Mouse (Mus musculus) adrenal gland, postnatal 36 days (tissue): Measurements from ENCODE around the gene Lipt1. TPM values are rescaled to one million over a fixed set of nuclear protein-coding genes. Genes with fewer than 3 reads are reported as not detected.
A peak's percentile ranks its signal among the peaks of the same experiment; 100 is the strongest.

Experiments
- DNase-seq, 2 experiments: peaks; one replicate each; pipeline ENCODE4 v3.0.0; 2021; ENCODE audit warnings: mixed read lengths in 1 of 2
- total RNA-seq, 2 experiments: library from RNA; stranded (reverse); gene quantifications; 2 replicates each; pipeline ENCODE4 v1.2.3; 2021

The Lipt1 gene
- total RNA-seq, 2 experiments from 2014 or later, result 10.4 to 13.8 TPM

GRCm38 (mm10) chr1:37899816-37900215 lies 28.3 kb downstream of the Lipt1 start:
- DNase-seq, result no peak

- DNase-seq, result no peak
Observed at GRCm38 (mm10) chr1:37900288-37900687, 28.8 kb downstream of the Lipt1 start.

GRCm38 (mm10) chr1:37903178-37903577 lies 31.6 kb downstream of the Lipt1 start:
- peak; percentile 20 to 52 for DNase-seq

GRCm38 (mm10) chr1:37912751-37913150 lies 41.2 kb downstream of the Lipt1 start:
- no peak for DNase-seq

DNA sequence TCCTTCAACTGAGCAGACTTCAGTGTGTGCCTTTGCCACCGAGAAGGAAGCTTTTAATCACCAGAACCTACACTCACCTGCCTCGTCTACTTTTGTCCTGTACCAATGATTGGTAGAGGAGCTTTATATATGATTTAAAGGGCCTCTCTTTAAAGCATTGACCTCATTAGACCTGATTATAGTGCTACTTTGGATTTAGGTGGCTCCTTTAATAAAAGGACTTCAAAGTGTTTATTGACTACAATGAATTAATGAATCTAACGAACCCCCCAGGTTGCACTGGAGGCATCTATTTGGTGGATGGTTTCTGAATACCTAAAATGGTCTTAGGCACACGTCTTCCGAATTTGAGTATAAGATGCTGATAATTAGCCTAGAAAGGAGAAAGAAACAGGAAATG lies 44.9 kb downstream of the Lipt1 start, which contains the start of gene Lyg2:
Gene Lyg2 (minus strand): TSS at position 101 of the 400 bp plus-strand sequence.
- no peak for DNase-seq

- no peak for DNase-seq
Observed at GRCm38 (mm10) chr1:37917666-37918065, 46.1 kb downstream of the Lipt1 start.

DNA sequence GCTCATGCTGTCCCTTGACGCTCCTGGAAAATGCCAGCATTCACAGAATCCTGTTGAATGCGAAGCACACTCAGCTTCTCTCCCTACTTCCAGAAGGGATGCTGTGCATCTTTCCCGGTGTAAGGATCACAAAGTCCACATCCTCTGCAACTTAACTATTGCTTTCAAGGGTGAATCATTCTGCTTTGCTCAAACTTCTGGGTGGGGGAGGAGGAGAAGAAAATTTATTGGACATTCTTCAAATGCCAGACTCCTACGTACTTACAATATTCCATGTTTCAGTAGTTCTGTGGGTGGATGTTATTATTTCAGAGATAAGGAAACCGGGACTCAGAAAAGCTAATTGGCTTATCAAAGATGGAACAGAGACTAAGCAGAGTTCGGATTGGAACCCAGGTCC lies 46.6 kb downstream of the Lipt1 start:
- DNase-seq, result no peak

- no peak for DNase-seq
Observed at GRCm38 (mm10) chr1:37922536-37922935, 51.0 kb downstream of the Lipt1 start.

Other genes with a start within 250 kb of the Lipt1 start
- gene 2010300C02Rik, start 151.7 kb upstream of the Lipt1 start, total RNA-seq, result 1 to 10 TPM; 2.3 to 2.4 TPM
- gene Tsga10, start 5.3 kb upstream of the Lipt1 start, total RNA-seq, result 1 to 10 TPM; 5.1 to 5.2 TPM
- 10 to 100 TPM; 11.2 to 12.8 TPM for gene Mitd1, start 18.7 kb downstream of the Lipt1 start, total RNA-seq
- 100 to 1,000 TPM; 211 to 224 TPM for gene Mrpl30, start 18.7 kb downstream of the Lipt1 start, total RNA-seq
- gene Lyg2, start 44.8 kb downstream of the Lipt1 start, total RNA-seq, result not detected
- gene Lyg1, start 86.0 kb downstream of the Lipt1 start, total RNA-seq, result not detected
- 10 to 100 TPM; 78.2 to 83.3 TPM for gene Txndc9, start 126.2 kb downstream of the Lipt1 start, total RNA-seq
- gene Eif5b, start 126.3 kb downstream of the Lipt1 start, total RNA-seq, result 10 to 100 TPM; 41.6 to 46.9 TPM